Mouse (Mus musculus): Measurements from ENCODE around the gene Katnal1. TPM values are rescaled to one million over a fixed set of nuclear protein-coding genes. Genes with fewer than 3 reads are reported as not detected.

Katnal1 gene
- total RNA-seq, 2 experiments from 2014 or later, result 5.9 to 9.4 TPM

DNA sequence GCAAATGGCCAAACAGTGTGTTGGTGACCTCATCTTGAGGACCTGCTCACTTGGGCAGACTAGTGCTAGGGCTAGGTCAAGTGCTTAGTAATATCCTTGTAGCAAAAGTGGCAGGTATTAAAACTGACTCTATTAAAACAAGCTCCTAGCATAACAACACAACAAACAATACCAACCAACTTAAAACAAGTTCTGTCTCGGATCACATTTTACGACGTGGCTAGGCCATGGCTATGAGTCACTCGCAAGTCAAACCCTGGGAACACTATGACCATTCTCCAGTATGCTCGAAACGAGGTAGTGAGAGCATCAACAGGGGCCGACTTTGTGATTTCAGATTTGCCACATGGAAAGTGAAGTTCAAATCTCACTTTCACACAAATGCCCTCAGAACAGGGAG is 33.3 kb downstream of the Katnal1 start:
- intact Hi-C loops (cut with DNase I), result no loop called here
- no peak for DNase-seq

DNA sequence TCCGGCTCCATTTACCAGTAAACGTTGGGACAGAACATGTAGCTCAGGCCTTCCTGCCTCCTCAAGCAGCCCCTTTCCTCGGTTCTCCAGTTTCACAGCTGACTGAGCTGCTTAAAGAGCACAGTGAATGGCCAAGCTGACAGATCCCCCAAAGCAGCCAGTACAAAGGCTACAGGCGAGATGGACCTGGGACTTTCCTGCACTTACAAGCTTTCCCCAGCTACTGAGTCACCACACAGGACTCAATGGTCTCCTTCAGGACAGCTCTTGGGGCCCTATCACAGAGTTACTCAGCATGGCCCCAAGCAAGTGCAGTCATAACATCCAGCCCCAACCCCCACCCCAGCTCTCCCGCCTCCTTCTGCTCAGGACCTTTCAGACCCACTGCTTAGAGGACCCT is 34.1 kb downstream of the Katnal1 start:
- intact Hi-C loops (cut with DNase I), result no loop called here
- no peak for DNase-seq

DNA sequence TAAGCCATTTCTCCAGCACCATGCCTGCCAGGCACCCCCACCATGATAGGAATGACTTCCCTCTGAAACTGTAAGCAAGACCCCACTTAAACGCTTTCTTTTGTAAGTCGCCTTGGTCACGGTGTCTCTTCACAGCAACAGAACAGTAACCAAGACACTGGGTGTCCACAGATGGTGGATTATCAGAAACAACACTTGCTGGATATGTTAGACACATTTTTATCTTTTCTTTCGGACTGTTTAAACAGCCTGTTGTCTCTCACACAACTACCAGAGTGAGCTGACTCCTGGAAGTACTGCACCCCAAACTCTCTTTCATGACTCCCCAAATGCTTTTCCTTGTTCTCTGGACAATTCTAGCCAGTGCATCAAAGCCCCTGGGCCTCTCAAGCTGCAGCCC is 38.9 kb downstream of the Katnal1 start:
- intact Hi-C loops (cut with DNase I), result no loop called here
- no peak for DNase-seq

DNA sequence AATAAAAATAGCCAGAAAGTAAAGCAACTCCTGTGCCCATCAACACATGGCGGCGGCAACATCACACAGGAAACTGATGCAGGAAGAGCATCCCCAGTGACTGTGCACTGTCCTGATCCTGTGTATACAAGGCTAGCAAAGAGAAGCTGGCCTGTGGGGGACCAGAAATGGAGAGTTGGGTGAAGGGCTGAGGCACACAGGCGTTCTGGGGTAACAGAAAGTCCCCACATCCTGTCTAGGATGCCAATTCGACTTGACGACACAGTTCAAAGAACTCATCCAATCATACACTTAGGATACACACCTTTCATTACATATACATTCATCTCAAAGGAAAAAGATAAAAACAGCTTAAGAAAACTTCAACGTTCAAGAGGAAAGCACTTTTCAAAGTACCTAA is 41.1 kb downstream of the Katnal1 start:
- DNase-seq, result no peak
- intact Hi-C loops (cut with DNase I), result no loop called here

DNA sequence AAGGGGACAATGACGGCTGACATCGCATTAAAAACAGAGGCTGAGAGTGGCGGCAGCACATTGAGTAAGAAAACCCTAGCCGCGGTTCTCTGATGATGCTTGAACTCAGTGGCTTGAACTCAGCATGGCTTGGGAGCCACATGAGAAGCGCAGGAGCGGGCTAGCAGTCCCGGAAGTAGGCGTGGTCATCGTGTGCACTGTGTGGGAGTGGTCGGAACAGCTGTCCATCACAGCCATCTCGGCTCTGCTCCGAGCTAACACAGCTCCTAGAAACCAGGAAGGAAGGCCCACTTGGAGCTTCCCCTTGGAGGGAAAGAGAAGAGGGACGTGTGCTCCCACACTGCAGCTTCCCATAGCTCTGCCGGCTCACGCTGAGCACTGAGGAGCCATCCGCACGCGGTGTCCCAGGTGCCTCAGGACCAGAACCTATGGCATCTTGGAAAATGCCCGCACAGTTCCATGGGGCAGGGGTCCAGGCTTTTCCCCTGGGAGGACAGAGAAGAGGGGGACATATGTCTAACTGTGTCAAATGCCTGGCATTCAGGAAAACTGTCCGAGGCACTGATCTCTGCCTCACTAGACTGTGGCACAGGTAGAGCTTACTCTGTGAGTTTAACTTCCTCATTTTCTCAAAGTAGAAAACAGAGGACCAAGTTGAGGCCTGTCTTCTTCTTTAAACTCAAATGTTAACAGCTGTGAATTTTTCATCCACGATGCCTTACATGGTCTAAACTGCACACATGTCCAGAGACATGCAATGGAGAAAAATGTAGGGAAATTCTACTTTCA is 43.1 kb downstream of the Katnal1 start:
- intact Hi-C loops (cut with DNase I), result no loop called here

DNA sequence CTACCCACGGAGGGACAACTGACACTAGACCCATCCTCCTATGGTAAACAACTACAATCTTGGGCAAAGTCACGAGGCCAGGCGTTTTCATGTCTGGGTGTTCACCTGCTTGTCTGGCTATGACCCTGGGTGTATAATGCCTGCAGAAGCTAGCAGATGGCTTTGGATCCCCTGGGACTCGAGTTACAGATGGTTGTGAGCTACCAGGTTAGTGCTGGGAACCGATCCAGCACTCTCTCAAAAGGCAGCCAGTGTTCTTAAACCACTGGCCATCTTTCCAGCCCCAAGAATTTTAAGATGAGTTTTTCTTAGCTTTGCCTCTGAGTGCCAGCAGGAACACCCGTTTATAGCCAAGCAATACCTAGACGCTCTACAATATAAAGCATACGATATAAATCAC is 45.4 kb downstream of the Katnal1 start:
- intact Hi-C loops (cut with DNase I), result no loop called here
- no peak for DNase-seq

More for the DNA sequence above, 43.1 kb downstream of the Katnal1 start:
- DNase-seq, result peak in 1 of 2 experiments; percentile 18

DNA sequence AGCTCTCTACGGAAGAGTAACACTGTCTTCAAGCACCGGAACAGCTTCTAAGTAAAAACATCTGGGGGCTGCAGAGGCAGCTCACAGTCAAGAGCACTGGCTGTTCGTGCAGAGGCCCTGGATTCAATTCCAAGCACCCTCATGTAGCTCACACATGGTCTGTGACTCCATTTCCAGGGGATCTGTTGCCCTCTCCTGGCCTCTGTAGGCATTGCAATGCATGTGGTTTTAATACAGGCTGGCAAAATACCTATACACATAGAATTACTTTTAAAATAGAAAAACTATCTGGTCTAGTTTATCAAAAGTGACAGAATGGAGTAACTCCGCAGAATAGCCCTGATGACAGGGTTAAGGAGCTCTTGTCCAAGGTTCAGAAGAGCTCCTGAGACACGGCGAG is 49.9 kb downstream of the Katnal1 start:
- intact Hi-C loops (cut with DNase I), result no loop called here
- DNase-seq, result peak in 1 of 2 experiments; percentile 18

DNA sequence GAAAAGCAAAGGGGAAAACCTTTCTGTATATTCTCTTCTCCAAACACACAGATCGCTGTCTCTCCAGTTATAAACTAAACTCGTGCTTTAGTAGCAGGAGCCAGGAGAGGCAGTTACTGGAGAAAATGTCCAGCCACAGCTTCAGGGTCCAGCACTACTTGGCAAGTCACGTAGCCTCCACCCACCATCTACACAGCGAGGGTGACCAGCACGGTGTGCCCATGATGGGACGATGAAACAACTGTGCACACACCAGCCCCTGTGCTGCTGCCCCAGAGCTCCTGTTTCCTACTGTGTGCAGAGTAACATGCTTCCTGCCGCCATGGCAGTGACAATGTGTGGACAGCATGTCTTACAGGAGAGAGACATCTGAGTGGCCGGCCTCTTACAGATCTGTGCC is 56.0 kb downstream of the Katnal1 start:
- DNase-seq, result no peak
- intact Hi-C loops (cut with DNase I), result no loop called here

DNA sequence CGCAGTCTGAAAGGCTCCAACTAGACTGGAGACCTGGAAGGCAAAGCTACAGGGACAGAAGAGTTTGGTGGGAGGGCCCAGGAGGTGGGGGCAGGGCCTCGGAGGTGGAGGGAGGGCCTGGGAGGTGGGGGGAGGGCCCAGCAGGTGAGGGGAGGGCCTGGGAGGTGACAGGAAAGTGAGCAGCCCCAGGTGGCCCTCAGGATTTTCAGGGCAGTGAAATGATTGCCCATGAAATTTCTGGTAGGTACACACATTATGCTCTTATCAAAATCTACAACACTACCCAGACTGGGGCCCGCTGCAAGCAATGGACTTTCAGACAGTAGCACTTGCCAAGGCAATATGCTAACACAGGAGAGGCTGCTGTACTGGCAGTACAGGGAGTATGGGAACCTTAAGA is 59.5 kb downstream of the Katnal1 start:
- no peak for DNase-seq
- intact Hi-C loops (cut with DNase I), result no loop called here

DNA sequence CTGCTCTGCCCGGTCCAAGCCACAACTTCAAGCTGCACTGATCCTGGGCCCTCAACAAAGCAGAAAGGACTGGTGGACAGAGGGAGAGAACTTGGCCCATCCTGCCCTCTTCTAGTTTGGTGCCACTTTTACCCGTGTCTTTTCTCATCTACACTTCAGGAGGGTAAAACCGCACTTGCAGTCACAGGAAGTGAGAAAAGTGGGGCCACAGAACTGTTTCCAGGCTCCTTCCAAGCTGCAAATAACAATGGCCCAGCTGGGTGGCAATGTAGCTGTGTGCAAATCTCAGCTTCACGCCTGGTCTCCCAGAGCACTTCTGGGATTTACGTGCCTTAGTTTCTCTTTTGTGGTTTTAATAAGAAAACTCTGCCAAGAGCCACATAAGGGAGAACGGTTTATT is 61.4 kb downstream of the Katnal1 start:
- DNase-seq, result no peak

DNA sequence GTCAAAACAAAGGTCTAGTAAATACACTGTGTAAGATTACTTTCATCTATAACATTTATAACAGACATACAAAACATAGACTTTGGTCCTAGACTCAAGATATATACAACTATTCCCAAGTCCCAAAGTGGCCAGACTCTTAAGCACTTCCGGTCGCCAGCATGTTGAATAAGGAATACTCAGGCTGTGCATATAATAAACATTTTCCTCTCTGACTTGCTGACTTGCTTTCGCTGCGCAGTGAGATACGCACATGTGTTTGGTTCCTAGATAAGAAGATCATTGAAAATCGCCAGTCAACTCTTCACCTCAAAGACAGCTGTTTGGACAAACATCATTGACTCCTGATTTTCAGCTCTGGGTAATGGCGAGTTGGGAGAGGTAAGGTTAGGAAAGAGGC is 61.9 kb downstream of the Katnal1 start:
- DNase-seq, result no peak
- intact Hi-C loops (cut with DNase I), result no loop called here

More for the DNA sequence above, 61.4 kb downstream of the Katnal1 start:
- intact Hi-C loops (cut with DNase I), result no loop called here

DNA sequence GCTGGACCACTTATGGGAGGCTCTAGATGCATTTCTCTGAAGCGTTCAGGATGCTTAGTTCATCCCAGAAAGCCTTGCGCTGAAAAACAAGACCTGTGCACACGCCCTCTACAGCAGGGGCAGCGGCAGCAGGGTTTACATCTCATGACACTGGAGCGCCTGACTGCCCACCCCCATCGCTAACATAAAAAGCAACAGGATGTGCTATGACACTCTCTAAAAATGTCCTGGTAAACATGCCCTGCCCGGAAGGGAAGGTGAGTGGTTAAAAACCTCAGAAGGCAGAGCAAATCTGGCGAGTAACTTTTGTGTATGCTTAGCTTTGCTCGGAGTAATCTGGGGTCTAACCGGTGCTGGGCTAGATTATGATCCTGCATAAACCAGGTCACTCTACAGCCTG is 62.5 kb downstream of the Katnal1 start:
- no peak for DNase-seq
- intact Hi-C loops (cut with DNase I), result no loop called here

DNA sequence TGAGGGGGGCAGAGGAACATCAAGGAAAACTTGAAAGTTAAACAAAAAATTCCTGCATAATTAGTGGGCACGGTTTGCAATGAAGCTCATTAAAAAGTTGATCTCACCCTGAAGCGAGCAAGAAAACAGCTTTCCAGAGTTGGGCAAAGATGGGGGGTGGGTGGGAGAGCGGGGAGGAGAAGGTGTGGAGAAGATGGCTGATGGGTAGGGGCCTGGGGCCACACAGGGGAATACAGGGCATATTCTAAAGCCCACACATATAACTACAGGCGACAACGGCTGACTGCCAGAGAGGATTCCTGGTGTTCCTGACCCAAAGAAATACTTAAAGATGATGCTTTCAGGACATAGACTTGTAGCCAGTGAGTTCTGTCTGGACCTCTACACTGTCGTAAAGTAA is 65.7 kb downstream of the Katnal1 start:
- intact Hi-C loops (cut with DNase I), result no loop called here
- DNase-seq, result no peak

DNA sequence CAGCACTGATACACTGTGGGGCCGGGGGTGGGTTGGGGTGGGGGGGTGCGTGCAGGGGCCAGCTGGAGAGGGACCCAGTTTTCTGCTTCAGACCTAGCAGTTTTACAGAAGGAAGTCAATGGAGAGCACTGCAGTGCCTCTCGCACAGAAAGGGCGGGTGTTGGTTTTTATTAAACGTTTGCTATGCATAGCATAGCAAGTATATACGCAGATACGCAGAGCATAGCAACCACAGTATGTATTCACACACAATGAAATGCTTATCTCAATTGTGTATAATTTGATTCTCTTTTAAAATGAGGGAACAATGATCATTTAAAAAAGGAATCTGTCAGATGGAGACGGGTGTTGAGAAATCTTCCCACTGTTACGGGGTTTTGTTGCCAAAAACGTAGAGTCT is 66.3 kb downstream of the Katnal1 start:
- intact Hi-C loops (cut with DNase I), result no loop called here
- no peak for DNase-seq

DNA sequence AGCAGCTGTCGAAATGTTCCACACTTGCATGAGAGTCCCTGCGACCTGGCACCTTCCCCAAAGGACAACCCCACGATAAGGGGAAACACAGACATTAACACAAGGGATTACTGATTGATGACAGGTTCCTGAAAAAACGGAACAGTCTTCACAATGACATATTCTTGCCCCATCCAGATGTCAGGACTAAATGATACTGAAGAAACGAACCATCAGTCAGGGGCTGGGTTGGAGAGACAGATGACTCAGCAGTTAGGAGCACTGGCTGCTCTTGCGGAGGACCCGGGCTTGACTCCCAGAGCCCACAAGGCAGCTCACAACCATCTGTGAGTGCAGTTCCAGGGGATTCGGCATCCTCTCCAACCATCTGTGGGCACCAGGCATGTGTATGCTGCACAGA is 67.0 kb downstream of the Katnal1 start:
- no peak for DNase-seq
- intact Hi-C loops (cut with DNase I), result no loop called here

DNA sequence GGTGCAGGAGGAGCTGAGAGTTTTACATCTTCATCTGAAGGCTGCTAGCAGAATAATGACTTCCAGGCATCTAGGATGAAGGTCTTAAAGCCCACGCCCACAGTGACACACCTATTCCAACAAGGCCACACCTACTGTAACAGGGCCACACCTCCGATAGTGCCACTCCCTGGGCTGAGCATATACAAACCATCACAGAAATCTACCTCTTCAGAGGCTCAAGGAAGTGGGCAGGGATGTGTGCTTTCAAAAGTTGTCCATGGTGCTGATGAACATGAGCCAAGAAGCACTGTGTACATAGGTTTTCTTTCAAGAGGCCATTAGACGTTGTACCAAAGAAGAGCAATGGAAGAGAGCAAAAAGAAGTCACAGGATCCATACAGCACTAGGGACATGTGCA is 71.6 kb downstream of the Katnal1 start:
- no peak for DNase-seq
- intact Hi-C loops (cut with DNase I), result no loop called here

DNA sequence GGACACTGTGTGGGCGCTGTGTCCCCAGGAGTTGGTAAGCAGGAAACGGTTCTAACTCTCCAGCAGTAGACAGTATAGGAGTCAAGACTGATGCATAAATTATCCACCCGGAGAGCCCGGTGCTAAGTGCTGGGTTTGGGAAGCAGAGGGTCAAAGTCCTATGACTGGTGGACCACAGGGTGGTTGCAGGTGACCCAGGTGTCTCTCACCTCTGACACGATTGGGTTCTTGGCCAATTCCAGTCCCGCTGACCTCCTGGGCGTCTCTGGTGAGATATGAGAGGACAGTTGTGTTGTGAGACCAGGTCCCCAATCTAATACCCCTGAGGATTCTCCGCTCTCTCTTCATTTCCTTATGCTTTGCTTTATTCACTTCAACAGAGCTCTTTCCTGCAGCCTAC is 74.1 kb downstream of the Katnal1 start:
- intact Hi-C loops (cut with DNase I), result no loop called here
- no peak for DNase-seq

DNA sequence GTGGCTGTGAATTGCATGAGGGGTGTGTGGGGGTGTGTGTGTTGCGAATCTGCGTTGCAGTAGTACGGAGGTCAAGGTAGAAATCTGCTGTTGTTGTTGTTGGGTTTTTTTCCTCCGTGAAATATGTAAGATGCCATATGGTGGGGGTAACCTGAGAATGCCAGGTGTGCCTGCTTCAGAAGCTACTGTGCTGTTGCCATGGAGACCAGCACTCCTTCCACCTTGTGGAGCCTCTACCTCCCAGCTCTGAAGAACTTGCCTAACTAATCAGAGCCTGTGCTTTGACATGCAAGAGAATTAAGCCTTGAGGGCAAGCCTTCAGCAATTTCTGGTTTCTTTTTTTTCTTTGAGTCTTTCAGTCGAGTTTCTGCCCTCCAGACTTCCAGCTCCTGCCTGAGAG is 75.0 kb downstream of the Katnal1 start:
- intact Hi-C loops (cut with DNase I), result no loop called here
- DNase-seq, result no peak

DNA sequence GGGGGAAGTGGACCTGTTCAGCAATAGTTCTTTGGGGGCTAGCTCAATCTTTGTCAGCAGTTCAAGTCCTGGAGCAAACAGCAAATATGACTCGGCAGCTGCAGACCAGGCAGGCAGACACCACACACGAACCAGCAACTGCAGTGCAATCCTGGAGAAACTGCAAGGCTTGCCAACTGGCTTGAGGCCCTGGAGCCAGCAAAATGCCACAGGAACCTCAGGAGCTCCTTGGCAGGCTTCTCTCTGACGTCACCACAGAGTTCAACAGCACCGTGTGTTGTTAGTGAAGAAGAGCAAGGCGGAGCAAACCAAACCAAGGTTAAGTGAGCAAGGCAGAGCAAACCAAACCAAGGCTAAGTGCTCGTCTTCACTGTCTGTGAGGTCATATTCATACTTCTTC is 79.6 kb downstream of the Katnal1 start:
- intact Hi-C loops (cut with DNase I), result no loop called here
- no peak for DNase-seq

DNA sequence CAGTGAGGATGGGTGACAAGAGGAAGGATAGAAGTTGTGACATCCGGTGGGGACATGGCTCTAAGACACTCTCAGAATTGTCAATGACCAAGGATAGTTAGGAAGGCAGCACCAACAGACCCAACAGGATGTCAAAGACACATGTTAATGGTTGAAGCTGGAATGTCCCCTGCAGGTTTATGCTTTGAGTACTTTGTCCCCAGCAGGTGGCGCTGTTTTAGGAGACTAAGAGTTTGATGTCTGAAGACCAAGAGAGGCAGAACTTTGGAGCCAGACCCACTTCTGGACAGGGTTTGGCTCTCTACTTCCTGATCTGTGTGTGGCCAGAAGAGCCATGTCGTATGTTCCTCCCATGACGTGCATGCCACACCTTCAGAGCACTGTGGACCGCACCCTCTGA is 82.1 kb downstream of the Katnal1 start:
- DNase-seq, result no peak
- intact Hi-C loops (cut with DNase I), result no loop called here

DNA sequence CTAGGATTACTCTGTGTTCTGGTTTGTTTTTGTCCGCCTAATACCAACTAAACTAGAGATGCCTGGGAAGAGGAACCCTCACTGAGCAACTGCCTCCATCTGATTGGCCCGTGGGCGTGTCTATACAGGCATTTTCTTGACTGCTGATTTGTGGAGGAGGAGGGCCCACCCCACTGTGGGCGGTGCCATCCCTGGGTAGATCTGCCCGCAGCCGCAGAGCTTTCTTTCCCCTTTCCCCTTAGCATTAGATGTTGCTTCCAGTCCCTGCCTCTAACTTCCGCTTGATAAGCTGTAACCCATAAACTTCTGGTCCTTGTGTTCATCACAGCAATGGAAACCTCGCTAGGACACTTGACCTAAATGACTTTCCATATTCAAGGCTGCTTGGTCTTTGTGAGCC is 92.1 kb downstream of the Katnal1 start:
- DNase-seq, result no peak
- intact Hi-C loops (cut with DNase I), result no loop called here

DNA sequence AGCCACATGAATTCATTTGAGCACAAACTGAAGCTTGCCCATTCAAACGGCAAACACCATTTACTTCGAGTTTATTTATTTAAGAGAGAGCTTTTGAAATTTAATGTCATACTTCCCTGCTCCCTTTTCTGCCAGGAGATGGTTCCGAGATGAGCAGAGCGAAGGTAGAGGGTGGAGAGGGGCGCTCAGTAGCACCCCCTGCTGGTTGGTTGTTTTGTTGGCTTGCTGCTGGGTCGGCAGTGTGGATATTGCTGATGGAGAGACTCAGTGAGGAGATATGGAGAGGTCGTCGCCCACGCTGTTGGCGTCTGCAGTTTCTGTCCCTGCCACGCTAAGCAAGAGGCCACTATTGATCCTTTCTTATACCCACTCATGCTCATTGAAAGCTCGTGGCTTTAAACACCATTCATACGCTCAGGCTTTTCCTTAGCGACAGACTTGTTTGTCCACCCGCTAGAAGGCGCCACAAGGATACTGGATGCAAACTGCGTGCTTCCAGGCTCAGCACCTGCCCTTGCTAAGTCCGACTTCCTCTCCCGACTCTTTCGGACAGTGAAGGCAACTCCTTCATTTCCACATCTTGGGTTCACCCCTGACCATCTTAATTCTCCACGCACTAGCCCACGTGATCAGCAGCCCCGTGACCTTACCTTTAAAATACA is 97.4 kb downstream of the Katnal1 start:
- peak; percentile 75 to 85 for DNase-seq
- intact Hi-C loops (cut with DNase I), result loop anchor here (1.0 kb wide), 1 partner anchor 19 kb away; no protein-coding TSS in a partner anchor

Measured in heart, postnatal 10 days (tissue).